Mouse (Mus musculus) limb, embryonic 14.5 days (tissue): ENCODE measurements around the gene C1qbp. TPM values are rescaled to one million over a fixed set of nuclear protein-coding genes. Genes with fewer than 3 reads are reported as not detected.

Source experiments
- ATAC-seq: fragments of 200-750 bp; cut with Nextera tagmentation; 2 replicates; pipeline ENCODE4 v1.8.0; 2017; ENCODE audit warnings: low read depth, moderate number of reproducible peaks, moderate TSS enrichment; ENCODE audit not compliant: low FRiP score
- DNase-seq: peaks from one replicate; pipeline ENCODE4 v3.0.0-alpha.2; 2015; ENCODE audit warnings: low spot score
- H3K27ac ChIP-seq: fragments of 300-500 bp; sonication (generic); replicated peaks from 2 replicates; pipeline ENCODE4 v1.5.1; 2014; ENCODE audit warnings: low read depth, mild to moderate bottlenecking, low read length, moderate library complexity, mixed read lengths
- H3K27me3 ChIP-seq: fragments of 300-500 bp; sonication (generic); 2 replicates; pipeline ENCODE4 v1.6.1; 2014; ENCODE audit warnings: low read length, mixed read lengths; ENCODE audit not compliant: control insufficient read depth, insufficient read depth
- H3K36me3 ChIP-seq: fragments of 300-500 bp; sonication (generic); 2 replicates; pipeline ENCODE4 v1.6.1; 2014; ENCODE audit warnings: mild to moderate bottlenecking, low read length, moderate library complexity, mixed read lengths; ENCODE audit not compliant: control insufficient read depth, insufficient read depth
- H3K4me1 ChIP-seq: fragments of 300-500 bp; sonication (generic); 2 replicates; pipeline ENCODE4 v1.6.1; 2014; ENCODE audit warnings: antibody characterized with exemption, low read length, mixed read lengths; ENCODE audit not compliant: control insufficient read depth, insufficient read depth
- H3K4me2 ChIP-seq: fragments of 300-500 bp; sonication (generic); replicated peaks from 2 replicates; pipeline ENCODE4 v1.6.1; 2014; ENCODE audit warnings: low read depth, mild to moderate bottlenecking, low read length, moderate library complexity; ENCODE audit not compliant: severe bottlenecking
- H3K4me3 ChIP-seq: fragments of 300-500 bp; sonication (generic); replicated peaks from 2 replicates; pipeline ENCODE4 v1.5.1; 2014; ENCODE audit warnings: low read length
- H3K9ac ChIP-seq: fragments of 300-500 bp; sonication (generic); 2 replicates; pipeline ENCODE4 v1.6.1; 2014; ENCODE audit warnings: mild to moderate bottlenecking, low read depth, low read length, moderate library complexity; ENCODE audit not compliant: severe bottlenecking
- H3K9me3 ChIP-seq: fragments of 300-500 bp; sonication (generic); 2 replicates; pipeline ENCODE4 v1.6.1; 2016; ENCODE audit warnings: low read length; ENCODE audit not compliant: control insufficient read depth
- POLR2A ChIP-seq: fragments of 200-500 bp; IDR thresholded peaks from 2 replicates; pipeline ENCODE4 v1.8.0; 2012; ENCODE audit warnings: inconsistent platforms, mild to moderate bottlenecking, moderate library complexity, borderline replicate concordance; ENCODE audit not compliant: insufficient read depth, insufficient read length; ENCODE audit errors: extremely low read depth
- WGBS: fragments of 180-500 bp; shearing (Covaris S2); extraction: QIAGEN DNeasy Blood & Tissue Kit; methylation state at CpG from one replicate; pipeline ENCODE4 v1.1.7; 2014; 5-methylcytosine and 5-hydroxymethylcytosine counted together
- polyA plus RNA-seq, 2 experiments: library from polyadenylated mRNA; depleted of rRNA in 1 of 2; stranded (reverse) in 1 of 2; unstranded in 1 of 2; fragments of >200 nt; fragmentation: Nextera tagmentation in 1 of 2; extraction: Ambion mirVana in 1 of 2; gene quantifications; 2 replicates each; pipeline versions ENCODE4 v1.2.1 to v1.2.3; 2012 to 2014

Gene C1qbp
- polyA plus RNA-seq, 2 experiments: 173 to 221 TPM

GRCm38 (mm10) chr11:70972586-70972985, 10.2 kb downstream of the C1qbp start:
- Histone ChIP-seq H3K4me3 (no peak overlapping the region), H3K9ac (no peak overlapping the region), H3K27ac (no peak overlapping the region), H3K27me3 (no peaks in the 10 kb centered on the region), H3K4me1 (peaks cover 13% of the 10 kb centered on the region), H3K4me2 (no peak overlapping the region), H3K36me3 (peaks cover 44% of the 10 kb centered on the region), H3K9me3 (no peaks in the 10 kb centered on the region)
- no peak for TF ChIP-seq POLR2A
- ATAC-seq (no peak), DNase-seq (no peak)
- WGBS: 65% methylated on average over 1 of the region's 1 CpGs

GRCm38 (mm10) chr11:70970560-70971540, 12.0 kb downstream of the C1qbp start:
- no peak for TF ChIP-seq POLR2A
- no peak for DNase-seq
- peak overlapping the region; percentile 46 for H3K9ac ChIP-seq
- peak overlapping the region; percentile 98 for H3K4me3 ChIP-seq
- H3K9me3 ChIP-seq: no peaks in the 10 kb centered on the region
- no peaks in the 10 kb centered on the region for H3K27me3 ChIP-seq
- H3K4me2 ChIP-seq: peak overlapping the region; percentile 62
- peaks cover 13% of the 10 kb centered on the region for H3K4me1 ChIP-seq
- peaks cover 38% of the 10 kb centered on the region for H3K36me3 ChIP-seq
- WGBS: 17% methylated on average over 24 of the region's 24 CpGs
- peak; percentile 10 for ATAC-seq
- H3K27ac ChIP-seq: 0 out of 2 replicates have a peak overlapping the region, but pooled peaks have one; percentile 77

- H3K36me3 ChIP-seq: peaks cover 38% of the 10 kb centered on the region
- WGBS: 1% methylated on average over 43 of the region's 43 CpGs
Measured at GRCm38 (mm10) chr11:70969821-70970559, 12.8 kb downstream of the C1qbp start, which contains the start of the genes Nup88 and Rpain. Gene Nup88, minus strand, starts transcription at chr11:70969973. Gene Rpain, plus strand, starts transcription at chr11:70970213.

GRCm38 (mm10) chr11:70969271-70969794, 13.5 kb downstream of the C1qbp start:
- ATAC-seq (peak; percentile 16; the same call in 1 of the 2 replicates), DNase-seq (no peak)
- no peak for TF ChIP-seq POLR2A
- WGBS: under 1% methylated on average over 21 of the region's 25 CpGs
- H3K27ac ChIP-seq: peak overlapping the region; percentile 85
- peaks cover 13% of the 10 kb centered on the region for H3K4me1 ChIP-seq
- H3K4me2 ChIP-seq: peak overlapping the region; percentile 87
- peak overlapping the region; percentile 98 for H3K4me3 ChIP-seq
- no peaks in the 10 kb centered on the region for H3K27me3 ChIP-seq
- H3K36me3 ChIP-seq: peaks cover 39% of the 10 kb centered on the region
- H3K9ac ChIP-seq: peak overlapping the region; percentile 86
- no peaks in the 10 kb centered on the region for H3K9me3 ChIP-seq

More at GRCm38 (mm10) chr11:70969821-70970559, 12.8 kb downstream of the C1qbp start, which contains the start of the genes Nup88 and Rpain:
- TF ChIP-seq POLR2A: peak; percentile 91; the same call in 1 of the 2 replicates
- Histone ChIP-seq H3K4me3 (peak within 1 kb of the TSS; percentile 98), H3K9ac (peak within 1 kb of the TSS; percentile 86), H3K27me3 (no peaks in the 10 kb centered on the region), H3K27ac (peak within 1 kb of the TSS; percentile 85), H3K4me1 (peaks cover 13% of the 10 kb centered on the region), H3K9me3 (no peaks in the 10 kb centered on the region), H3K4me2 (peak within 1 kb of the TSS; percentile 87)
- DNase-seq (peak; percentile 97), ATAC-seq (peak; percentile 98)

- H3K9me3 ChIP-seq: no peaks in the 10 kb centered on the region
- peaks cover 8% of the 10 kb centered on the region for H3K4me1 ChIP-seq
- DNase-seq (no peak), ATAC-seq (no peak)
- peaks cover 73% of the 10 kb centered on the region for H3K36me3 ChIP-seq
- H3K27ac ChIP-seq: no peak overlapping the region
- WGBS: 85% methylated on average over 4 of the region's 4 CpGs
- H3K4me2 ChIP-seq: no peak overlapping the region
- TF ChIP-seq POLR2A: no peak
- H3K4me3 ChIP-seq: no peak overlapping the region
- H3K27me3 ChIP-seq: no peaks in the 10 kb centered on the region
- no peak overlapping the region for H3K9ac ChIP-seq
Measured at GRCm38 (mm10) chr11:70964222-70964907, 18.5 kb downstream of the C1qbp start.
